Comparison of ENCODE assay signal across 8 mouse cellular contexts in the genomic region with DNA sequence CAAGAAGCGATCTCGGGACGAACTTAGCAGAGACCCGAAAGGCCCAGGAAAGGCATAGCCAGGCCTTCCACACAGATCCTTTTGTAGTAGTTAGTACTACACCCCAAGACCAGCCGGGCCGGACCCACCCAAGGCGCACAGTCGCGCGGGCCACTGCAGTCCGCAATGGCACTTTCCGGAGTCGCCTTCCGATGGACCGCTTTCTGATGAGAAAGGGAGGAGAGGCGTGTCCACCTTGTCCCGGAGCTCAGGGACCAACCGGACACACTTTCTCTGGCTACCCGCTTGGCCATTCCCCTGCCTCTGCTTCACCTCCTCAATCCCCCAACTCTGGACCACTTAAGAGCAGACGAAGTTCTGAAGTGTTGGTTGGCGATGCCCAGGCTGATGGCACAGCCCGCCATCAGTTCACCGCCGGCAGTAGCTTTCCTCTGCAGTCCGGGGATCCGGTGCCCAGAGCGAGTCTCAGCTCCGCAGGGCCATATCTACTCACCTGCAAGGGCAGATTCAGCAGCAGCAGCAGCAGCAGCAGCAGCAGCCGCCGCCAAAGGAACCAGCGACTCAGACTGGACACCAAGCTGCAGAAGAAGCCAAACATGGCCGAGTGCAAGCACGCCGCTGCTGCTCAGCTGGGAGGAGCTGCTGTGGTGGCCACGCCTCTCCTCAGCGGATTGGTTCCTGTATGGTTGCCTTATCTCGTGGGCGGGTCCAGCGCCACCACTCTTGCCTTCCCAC. TPM values are rescaled to one million over a fixed set of nuclear protein-coding genes. Genes with fewer than 3 reads are reported as not detected.
DNase-seq lines count a peak whose midpoint lies in the region; ATAC-seq and TF ChIP-seq lines count a peak whose summit lies in the region.

A gene (minus strand): TSS at position 628 of the 735 bp plus-strand sequence.

- H3K36me3 ChIP-seq in C2C12 (ENCODE audit: control insufficient read depth, insufficient read depth) = no peaks in the 10 kb centered on the region
- H3K36me3 ChIP-seq in heart, embryonic 10.5 days = no peaks in the 10 kb centered on the region
- H3K36me3 ChIP-seq in kidney, embryonic 14.5 days (ENCODE audit: control insufficient read depth, insufficient read depth, low read length) = no peaks in the 10 kb centered on the region
- H3K36me3 ChIP-seq in limb, embryonic 15.5 days = no peaks in the 10 kb centered on the region
- H3K36me3 ChIP-seq in midbrain, postnatal 0 days (ENCODE audit: insufficient read depth, low read length) = no peaks in the 10 kb centered on the region

- DNase-seq in brain, embryonic 14.5 days (ENCODE audit: low read depth) = peak; percentile 94
- peak; percentile 94 for DNase-seq in heart, embryonic 10.5 days (ENCODE audit: low spot score)
- DNase-seq in midbrain, postnatal 0 days (ENCODE audit: low spot score) = peak; percentile 88
- peak; percentile 38 to 84 for DNase-seq in spleen, postnatal 10 days (ENCODE audit: low spot score in 2 of 2)

- ATAC-seq in erythroblast, adult 5-6 weeks (replicated peaks; ENCODE audit: low FRiP score, poor library complexity, severe bottlenecking) = peak; percentile 99
- ATAC-seq in kidney, embryonic 14.5 days (ENCODE audit: low FRiP score, low TSS enrichment) = peak; percentile 97
- peak; percentile 80 for ATAC-seq in limb, embryonic 15.5 days (ENCODE audit: insufficient number of reproducible peaks, low FRiP score, low TSS enrichment, low read depth)
- peak; percentile 95 for ATAC-seq in midbrain, postnatal 0 days (ENCODE audit: low FRiP score)

- WGBS in heart, embryonic 10.5 days = 3% methylated on average over 39 of the region's 39 CpGs
- WGBS in kidney, embryonic 14.5 days = 2% methylated on average over 39 of the region's 39 CpGs
- WGBS in limb, embryonic 15.5 days = 2% methylated on average over 39 of the region's 39 CpGs
- whole genome bisulfite sequencing in midbrain, postnatal 0 days = 2% methylated on average over 39 of the region's 39 CpGs

- 0 out of 2 replicates have a peak, but pooled peaks have one; percentile 11 for TF ChIP-seq POLR2A in brain, embryonic 14.5 days (IDR thresholded peaks at IDR 0.05; ENCODE audit: borderline replicate concordance, extremely low read depth, insufficient read depth, insufficient read length, poor library complexity, severe bottlenecking)

- no peaks in the 10 kb centered on the region for H3K9me3 ChIP-seq in heart, embryonic 10.5 days
- H3K9me3 ChIP-seq in kidney, embryonic 14.5 days (ENCODE audit: control insufficient read depth, low read length) = peaks cover 3% of the 10 kb centered on the region; the same call in 1 of the 2 replicates
- no peaks in the 10 kb centered on the region for H3K9me3 ChIP-seq in limb, embryonic 15.5 days
- no peaks in the 10 kb centered on the region for H3K9me3 ChIP-seq in midbrain, postnatal 0 days (ENCODE audit: low read length)

- no peak for TF ChIP-seq CTCF in C2C12 (IDR thresholded peaks at IDR 0.05; ENCODE audit: control insufficient read depth, insufficient read depth, insufficient read length)
- TF ChIP-seq CTCF in brain, embryonic 14.5 days (IDR thresholded peaks at IDR 0.05; ENCODE audit: borderline replicate concordance, extremely low read depth, insufficient read depth, insufficient read length) = no peak
- peak; percentile 44 for TF ChIP-seq CTCF in midbrain, postnatal 0 days (IDR thresholded peaks at IDR 0.05)

- peak within 1 kb of the TSS; percentile 53 for H3K4me3 ChIP-seq in C2C12 (ENCODE audit: insufficient read depth, poor library complexity, severe bottlenecking)
- H3K4me3 ChIP-seq in heart, embryonic 10.5 days = peak within 1 kb of the TSS; percentile 72
- peak within 1 kb of the TSS; percentile 67 for H3K4me3 ChIP-seq in kidney, embryonic 14.5 days (ENCODE audit: low read length)
- peak within 1 kb of the TSS; percentile 64 for H3K4me3 ChIP-seq in limb, embryonic 15.5 days
- peak within 1 kb of the TSS; percentile 61 for H3K4me3 ChIP-seq in midbrain, postnatal 0 days (ENCODE audit: low read depth, low read length)

- H3K79me3 ChIP-seq in C2C12 (ENCODE audit: low read depth) = peaks cover 3% of the 10 kb centered on the region

- peak within 1 kb of the TSS; percentile 79 for H3K4me2 ChIP-seq in kidney, embryonic 14.5 days (replicated peaks; ENCODE audit: low read depth, low read length)
- H3K4me2 ChIP-seq in limb, embryonic 15.5 days = peak within 1 kb of the TSS; percentile 91
- H3K4me2 ChIP-seq in midbrain, postnatal 0 days (ENCODE audit: low read depth, low read length, poor library complexity, severe bottlenecking) = peak within 1 kb of the TSS; percentile 79

- H3K27ac ChIP-seq in heart, embryonic 10.5 days = peak within 1 kb of the TSS; percentile 77
- H3K27ac ChIP-seq in kidney, embryonic 14.5 days (ENCODE audit: low read depth, low read length) = no peak within 1 kb of the TSS
- H3K27ac ChIP-seq in limb, embryonic 15.5 days = no peak within 1 kb of the TSS
- H3K27ac ChIP-seq in midbrain, postnatal 0 days (ENCODE audit: low read depth, low read length) = no peak within 1 kb of the TSS

- 0 out of 2 replicates have a peak, but pooled peaks cover 3% of the 10 kb centered on the region for H3K4me1 ChIP-seq in heart, embryonic 10.5 days
- H3K4me1 ChIP-seq in kidney, embryonic 14.5 days (ENCODE audit: control insufficient read depth, insufficient read depth, low read length) = no peaks in the 10 kb centered on the region
- H3K4me1 ChIP-seq in limb, embryonic 15.5 days = no peaks in the 10 kb centered on the region
- H3K4me1 ChIP-seq in midbrain, postnatal 0 days (ENCODE audit: insufficient read depth, low read length) = no peaks in the 10 kb centered on the region

- no peaks in the 10 kb centered on the region for H3K79me2 ChIP-seq in C2C12 (ENCODE audit: control insufficient read depth, insufficient read depth)

- no peaks in the 10 kb centered on the region for H3K27me3 ChIP-seq in C2C12 (ENCODE audit: control insufficient read depth, insufficient read depth, insufficient read length)
- no peaks in the 10 kb centered on the region for H3K27me3 ChIP-seq in heart, embryonic 10.5 days (ENCODE audit: insufficient read depth, poor library complexity, severe bottlenecking)
- H3K27me3 ChIP-seq in kidney, embryonic 14.5 days (ENCODE audit: control insufficient read depth, insufficient read depth, low read length) = no peaks in the 10 kb centered on the region
- no peaks in the 10 kb centered on the region for H3K27me3 ChIP-seq in limb, embryonic 15.5 days
- H3K27me3 ChIP-seq in midbrain, postnatal 0 days (ENCODE audit: insufficient read depth, low read length) = no peaks in the 10 kb centered on the region

- H3ac ChIP-seq in C2C12 (ENCODE audit: control insufficient read depth, insufficient read length, low read depth) = peak within 1 kb of the TSS; percentile 49

- H3K9ac ChIP-seq in kidney, embryonic 14.5 days (ENCODE audit: low read depth, low read length) = peak within 1 kb of the TSS; percentile 59
- peak within 1 kb of the TSS; percentile 42 for H3K9ac ChIP-seq in limb, embryonic 15.5 days
- peak within 1 kb of the TSS; percentile 62 for H3K9ac ChIP-seq in midbrain, postnatal 0 days (replicated peaks; ENCODE audit: low read length, poor library complexity, severe bottlenecking)

TF ChIP-seq in C2C12, 6 proteins besides CTCF, POLR2A, EP300 and RAD21:
- TF ChIP-seq USF1 (IDR thresholded peaks at IDR 0.05; ENCODE audit: low read depth) = no peak
- no peak for TF ChIP-seq FOSL1 (IDR thresholded peaks at IDR 0.05; ENCODE audit: insufficient read depth, low read length, poor library complexity, severe bottlenecking)
- TF ChIP-seq MYOG (IDR thresholded peaks at IDR 0.05; ENCODE audit: control insufficient read depth, extremely low read depth, insufficient read length) = no peak
- no peak for TF ChIP-seq MAX (IDR thresholded peaks at IDR 0.05)
- TF ChIP-seq CEBPB (IDR thresholded peaks at IDR 0.05; ENCODE audit: low read depth) = no peak
- no peak for TF ChIP-seq MYOD1 (IDR thresholded peaks at IDR 0.05; ENCODE audit: control insufficient read depth, insufficient read length, low read depth)

RNA-seq across cellular contexts. Expression of the gene that starts here (rescaled TPM):
- 12.2 TPM for polyA plus RNA-seq in C2C12 (2012; fragmentation: generic; extraction: Trizol)
- 5.5 and 6.1 TPM in 2 replicates for polyA plus RNA-seq in brain, embryonic 14.5 days (2012; rRNA removed)
- 1.7 and 3.7 TPM in 2 replicates for total RNA-seq in erythroblast, adult 5-6 weeks (2015; ENCODE audit: low replicate concordance)
- 0.34 TPM in 1 of 2 replicates, not detected in the other for total RNA-seq in erythroblast, adult 5-6 weeks (2017; ENCODE audit: low replicate concordance)
- polyA plus RNA-seq in heart, embryonic 10.5 days (2016; fragmentation: Nextera tagmentation; extraction: Ambion mirVana) = 2.6 and 2.9 TPM in 2 replicates
- 15.1 and 15.7 TPM in 2 replicates for polyA plus RNA-seq in kidney, embryonic 14.5 days (2014; fragmentation: Nextera tagmentation; extraction: Ambion mirVana)
- polyA plus RNA-seq in limb, embryonic 15.5 days (2015; fragmentation: Nextera tagmentation; extraction: Ambion mirVana) = 8.8 and 9.2 TPM in 2 replicates
- total RNA-seq in midbrain, postnatal 0 days (2014; rRNA removed) = 1.6 and 2.6 TPM in 2 replicates
- 4.9 and 6.7 TPM in 2 replicates for polyA plus RNA-seq in midbrain, postnatal 0 days (2015; fragmentation: Nextera tagmentation; extraction: Ambion mirVana)
